Mouse (Mus musculus) lung, postnatal 0 days (tissue): Measurements from ENCODE around the gene Mrps18b. TPM values are rescaled to one million over a fixed set of nuclear protein-coding genes. Genes with fewer than 3 reads are reported as not detected.

Experiments
- ATAC-seq: fragments of 200-750 bp; cut with Nextera tagmentation; 2 replicates; pipeline ENCODE4 v1.8.0; 2017; ENCODE audit warnings: moderate library complexity
- DNase-seq: peaks from one replicate; pipeline ENCODE4 v3.0.0-alpha.2; 2016; ENCODE audit warnings: low spot score
- H3K27ac ChIP-seq: fragments of 300-500 bp; sonication (generic); 2 replicates; pipeline ENCODE4 v1.5.1; 2014; ENCODE audit warnings: antibody characterized with exemption, mild to moderate bottlenecking, low read length, mixed read lengths
- H3K27me3 ChIP-seq: fragments of 300-500 bp; sonication (generic); replicated peaks from 2 replicates; pipeline ENCODE4 v1.6.1; 2014; ENCODE audit warnings: low read length, mixed read lengths; ENCODE audit not compliant: insufficient read depth
- H3K36me3 ChIP-seq: fragments of 300-500 bp; sonication (generic); 2 replicates; pipeline ENCODE4 v1.6.1; 2014; ENCODE audit warnings: low read length, mixed read lengths; ENCODE audit not compliant: insufficient read depth
- H3K4me1 ChIP-seq: fragments of 300-500 bp; sonication (generic); 2 replicates; pipeline ENCODE4 v1.6.1; 2014; ENCODE audit warnings: antibody characterized with exemption, low read depth, low read length, mixed read lengths; ENCODE audit not compliant: insufficient read depth
- H3K4me2 ChIP-seq: fragments of 300-500 bp; sonication (generic); replicated peaks from 2 replicates; pipeline ENCODE4 v1.6.1; 2014; ENCODE audit warnings: low read depth, mild to moderate bottlenecking, low read length, moderate library complexity, mixed read lengths
- H3K4me3 ChIP-seq: fragments of 300-500 bp; sonication (generic); 2 replicates; pipeline ENCODE4 v1.5.1; 2014; ENCODE audit warnings: low read depth, low read length
- H3K9ac ChIP-seq: fragments of 300-500 bp; sonication (generic); replicated peaks from 2 replicates; pipeline ENCODE4 v1.6.1; 2014; ENCODE audit warnings: low read depth, mild to moderate bottlenecking
- H3K9me3 ChIP-seq: fragments of 300-500 bp; sonication (generic); 2 replicates; pipeline ENCODE4 v1.6.1; 2016; ENCODE audit warnings: low read length, mixed read lengths
- CTCF ChIP-seq: IDR thresholded peaks from 2 replicates; pipeline ENCODE4 v1.5.1; 2016; ENCODE audit warnings: antibody characterized with exemption, mild to moderate bottlenecking
- EP300 ChIP-seq: IDR thresholded peaks from 2 replicates; pipeline ENCODE4 v1.6.1; 2016; ENCODE audit warnings: antibody characterized with exemption, mild to moderate bottlenecking, control low read depth
- WGBS: fragments of 180-500 bp; shearing (Covaris S2); extraction: QIAGEN DNeasy Blood & Tissue Kit; methylation state at CpG from one replicate; pipeline ENCODE4 v1.1.7; 2014; 5-methylcytosine and 5-hydroxymethylcytosine counted together
- polyA plus RNA-seq: library from polyadenylated mRNA; unstranded; fragments of >200 nt; fragmentation: Nextera tagmentation; extraction: Ambion mirVana; gene quantifications from 2 replicates; pipeline ENCODE4 v1.2.1, GENCODE M21; 2015

Mrps18b gene
- polyA plus RNA-seq, 1 experiment from 2014 or later = 44.8 TPM

- Histone ChIP-seq H3K27ac (peak overlapping the region; percentile 90), H3K4me1 (peaks cover 2% of the 10 kb centered on the region; the same call in 1 of the 2 replicates), H3K4me3 (peak overlapping the region; percentile 26), H3K27me3 (no peaks in the 10 kb centered on the region), H3K9ac (no peak overlapping the region), H3K9me3 (no peaks in the 10 kb centered on the region), H3K4me2 (peak overlapping the region; percentile 88), H3K36me3 (no peaks in the 10 kb centered on the region)
- no peak for ATAC-seq
- TF ChIP-seq EP300 = peak; percentile 48
- peak; percentile 76 for TF ChIP-seq CTCF
- WGBS = 58% methylated on average over 8 of the region's 8 CpGs
- DNase-seq = peak; percentile 29
These were observed 45.1 kb downstream of the Mrps18b start for GRCm38 (mm10) chr17:35870884-35871696.

- no peaks in the 10 kb centered on the region for H3K27me3 ChIP-seq
- H3K9me3 ChIP-seq = no peaks in the 10 kb centered on the region
- 21% methylated on average over 9 of the region's 9 CpGs for WGBS
- H3K9ac ChIP-seq = peak overlapping the region; percentile 38; the same call in 1 of the 2 replicates
- peak overlapping the region; percentile 90 for H3K27ac ChIP-seq
- TF ChIP-seq EP300 (peak; percentile 47), CTCF (peak; percentile 11; the same call in 1 of the 2 replicates)
- ATAC-seq = peak; percentile 72
- DNase-seq = peak; percentile 83
- H3K4me1 ChIP-seq = peaks cover 2% of the 10 kb centered on the region; the same call in 1 of the 2 replicates
- no peaks in the 10 kb centered on the region for H3K36me3 ChIP-seq
- H3K4me2 ChIP-seq = peak overlapping the region; percentile 88
- peak overlapping the region; percentile 51 for H3K4me3 ChIP-seq
These were observed 45.9 kb downstream of the Mrps18b start for GRCm38 (mm10) chr17:35870151-35870883.

GRCm38 (mm10) chr17:35869346-35870067 lies 46.7 kb downstream of the Mrps18b start:
- under 1% methylated on average over 7 of the region's 7 CpGs for WGBS
- H3K4me1 ChIP-seq = peaks cover 5% of the 10 kb centered on the region

GRCm38 (mm10) chr17:35868961-35869345 lies 47.2 kb downstream of the Mrps18b start:
- DNase-seq = no peak
- Histone ChIP-seq H3K4me2 (peak overlapping the region; percentile 88), H3K9me3 (no peaks in the 10 kb centered on the region), H3K4me3 (peak overlapping the region; percentile 51), H3K27me3 (no peaks in the 10 kb centered on the region), H3K36me3 (no peaks in the 10 kb centered on the region), H3K27ac (peak overlapping the region; percentile 90), H3K9ac (peak overlapping the region; percentile 68), H3K4me1 (peaks cover 5% of the 10 kb centered on the region)
- no peak for ATAC-seq
- WGBS = 6% methylated on average over 7 of the region's 7 CpGs
- no peak for TF ChIP-seq EP300
- no peak for TF ChIP-seq CTCF

More at GRCm38 (mm10) chr17:35869346-35870067, 46.7 kb downstream of the Mrps18b start:
- Histone ChIP-seq H3K9me3 (no peaks in the 10 kb centered on the region), H3K36me3 (no peaks in the 10 kb centered on the region), H3K4me2 (peak overlapping the region; percentile 88), H3K4me3 (peak overlapping the region; percentile 51), H3K27ac (peak overlapping the region; percentile 90), H3K9ac (peak overlapping the region; percentile 68), H3K27me3 (no peaks in the 10 kb centered on the region)
- DNase-seq = peak; percentile 76
- TF ChIP-seq CTCF (no peak), EP300 (peak; percentile 9; the same call in 1 of the 2 replicates)
- ATAC-seq = peak; percentile 21

- no peaks in the 10 kb centered on the region for H3K9me3 ChIP-seq
- peak overlapping the region; percentile 88 for H3K4me2 ChIP-seq
- no peaks in the 10 kb centered on the region for H3K36me3 ChIP-seq
- H3K4me3 ChIP-seq = peak overlapping the region; percentile 51
- peaks cover 2% of the 10 kb centered on the region; the same call in 1 of the 2 replicates for H3K4me1 ChIP-seq
- no peak for ATAC-seq
- H3K9ac ChIP-seq = peak overlapping the region; percentile 68
- peak overlapping the region; percentile 90 for H3K27ac ChIP-seq
- H3K27me3 ChIP-seq = no peaks in the 10 kb centered on the region
- peak; percentile 46 for DNase-seq
- no peak for TF ChIP-seq EP300
- TF ChIP-seq CTCF = no peak; the same call in 1 of the 2 replicates
- WGBS = 21% methylated on average over 16 of the region's 17 CpGs
These were observed 47.9 kb downstream of the Mrps18b start for GRCm38 (mm10) chr17:35868165-35868820.
